Mouse (Mus musculus) CD4-positive, CD25-positive, alpha-beta regulatory T cell, adult 4 months (primary cell): ENCODE results near the gene Cubn. TPM values are rescaled to one million over a fixed set of nuclear protein-coding genes. Genes with fewer than 3 reads are reported as not detected.
A peak's percentile ranks its signal among the peaks of the same experiment; 100 is the strongest.

Source experiments
- ATAC-seq: one replicate; pipeline ENCODE4 v1.8.0; 2017
- polyA plus RNA-seq, 2 experiments: library from polyadenylated mRNA; unstranded; fragments of 100-300 nt; shearing (Covaris generic); gene quantifications; one replicate each; pipeline ENCODE4 v1.2.1; 2017

The Cubn gene
- polyA plus RNA-seq, 2 experiments from 2014 or later = 0.09 TPM; not detected in 1

DNA sequence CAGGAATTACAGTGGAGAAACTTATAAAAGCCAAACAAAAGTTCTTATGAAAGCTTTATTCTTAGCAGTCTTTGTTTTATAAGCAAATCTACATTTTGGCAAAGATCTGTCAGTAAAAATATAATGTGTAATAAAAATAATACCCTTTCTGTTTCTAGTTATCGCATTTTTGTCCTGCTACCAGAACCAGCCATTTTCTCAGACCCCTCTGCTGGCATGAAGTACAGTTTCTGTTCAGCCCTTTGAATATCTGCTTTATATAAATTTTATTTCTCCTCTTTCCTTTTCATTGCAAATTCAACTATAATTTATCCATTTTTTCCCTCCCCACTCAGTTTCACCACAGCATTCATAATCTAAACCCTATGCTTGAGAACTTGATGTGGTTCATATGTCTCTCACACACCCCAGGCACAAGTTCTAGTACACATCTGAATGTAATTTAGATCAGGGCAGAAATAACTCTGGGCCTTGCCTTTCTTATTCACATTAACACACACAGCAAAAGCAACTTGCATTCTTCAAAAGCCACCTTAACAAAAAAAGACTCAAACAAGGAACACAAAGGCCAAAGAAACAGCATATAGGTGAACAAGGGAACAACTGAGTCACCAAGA, 139.4 kb downstream of the Cubn start:
- ATAC-seq = no peak

- ATAC-seq = no peak
Measured at GRCm38 (mm10) chr2:13342325-13342926, 149.2 kb downstream of the Cubn start.

DNA sequence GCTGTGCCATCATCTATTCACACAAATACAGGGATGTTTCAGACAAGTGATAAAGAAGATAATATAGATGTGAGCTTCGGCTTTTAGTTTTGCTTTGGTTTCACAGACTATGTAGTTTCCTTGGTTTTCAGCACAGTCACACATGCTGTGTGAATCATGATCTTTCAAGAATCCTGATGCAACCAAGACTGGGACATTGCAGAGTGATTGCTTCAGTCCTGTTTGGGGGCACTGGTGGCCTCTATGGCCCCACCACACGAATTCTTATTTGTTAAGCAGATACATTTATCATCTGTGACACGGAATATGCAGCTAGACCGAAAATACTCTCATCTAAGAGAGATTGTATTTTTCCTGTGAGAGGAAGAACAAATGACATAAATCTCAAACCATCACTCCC, 156.2 kb downstream of the Cubn start:
- ATAC-seq = no peak

DNA sequence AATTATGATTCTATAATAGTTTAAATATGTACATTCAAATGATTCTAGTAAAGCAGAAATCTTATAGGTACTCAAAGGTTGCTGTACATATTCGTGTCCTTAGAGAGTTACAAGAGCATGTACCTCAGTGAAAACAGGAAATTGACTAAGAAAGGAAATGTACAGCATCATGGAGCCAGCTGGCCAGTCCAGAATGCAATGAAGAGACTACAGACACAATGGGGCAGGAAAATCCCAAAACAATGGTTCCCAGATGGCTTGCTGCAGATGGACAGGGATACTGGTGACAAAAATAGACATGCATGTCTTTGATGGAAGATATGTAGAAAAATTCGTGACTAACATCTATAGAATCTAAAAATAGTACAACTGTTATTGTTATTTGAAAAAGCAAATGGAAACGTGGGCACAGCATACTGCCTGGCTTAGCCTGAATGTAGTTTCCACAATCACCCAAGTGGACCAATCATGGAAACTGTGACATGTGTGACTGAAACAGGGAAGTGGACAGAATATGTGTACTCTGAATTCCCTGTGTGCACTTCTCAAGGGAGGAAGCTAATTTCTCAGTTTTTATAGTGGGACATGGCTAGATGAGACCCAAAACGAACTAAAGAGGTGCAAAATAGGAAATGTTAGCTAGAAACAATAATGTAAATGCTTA, 161.7 kb downstream of the Cubn start:
- no peak for ATAC-seq

DNA sequence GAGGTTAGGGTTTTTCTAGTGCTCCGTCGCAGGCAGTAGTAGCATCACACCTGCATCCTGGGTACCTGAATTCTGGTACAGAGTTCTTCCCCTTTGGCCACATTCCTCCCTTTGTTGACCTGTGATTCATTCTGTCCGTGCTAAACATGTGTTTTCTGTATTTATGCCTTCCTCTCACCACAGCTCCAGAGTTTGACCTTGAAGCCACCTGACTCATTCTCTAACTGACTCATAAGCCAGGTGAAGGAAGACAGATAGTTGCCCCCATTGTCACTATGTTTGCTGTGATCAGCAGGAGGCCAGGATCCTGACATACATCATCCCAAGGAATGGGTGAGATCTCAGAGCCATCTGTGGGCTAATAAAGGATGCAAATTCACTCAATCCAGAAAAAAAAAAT, 188.2 kb downstream of the Cubn start:
- ATAC-seq = no peak

DNA sequence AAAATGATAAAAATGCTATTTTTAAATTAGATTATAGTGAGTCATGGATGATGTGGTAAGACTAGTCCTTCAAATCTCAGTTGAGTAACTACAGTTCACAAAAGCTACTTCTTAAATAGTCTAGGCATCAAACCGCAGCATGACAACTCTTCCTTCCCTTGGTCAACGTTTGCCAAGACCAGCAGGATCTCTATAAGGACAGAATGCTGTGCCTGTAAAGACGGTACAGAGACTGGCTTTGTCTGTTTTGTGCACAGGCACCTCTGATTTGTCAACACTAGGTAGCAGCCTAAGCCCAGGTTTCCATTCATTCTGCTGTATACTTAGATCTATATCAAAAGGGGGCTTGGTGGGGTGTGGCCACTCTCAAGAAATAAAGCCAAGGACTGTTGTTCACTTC, 192.6 kb downstream of the Cubn start:
- ATAC-seq = peak; percentile 53

DNA sequence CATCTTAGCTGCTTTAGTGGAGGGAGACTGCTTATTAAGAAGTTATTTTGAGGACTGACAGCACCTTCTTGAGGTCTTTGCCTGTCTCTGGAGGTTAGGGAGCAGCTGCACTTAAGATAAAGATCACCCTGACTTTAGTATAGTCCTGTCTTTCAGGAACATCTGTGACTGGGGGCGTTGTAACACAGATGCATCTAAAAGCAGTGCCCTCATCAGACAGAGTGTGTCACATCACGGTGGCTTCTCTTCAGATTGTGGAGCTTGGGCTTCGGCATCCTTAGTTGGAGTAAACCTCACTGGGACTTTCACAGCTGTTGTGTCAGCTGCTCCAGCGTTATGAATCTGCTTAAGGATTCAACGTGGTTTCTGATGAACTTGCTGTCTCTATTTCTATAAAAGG, 193.9 kb downstream of the Cubn start:
- no peak for ATAC-seq

- peak; percentile 80 for ATAC-seq
Measured at GRCm38 (mm10) chr2:13290661-13291060, 201.0 kb downstream of the Cubn start.

DNA sequence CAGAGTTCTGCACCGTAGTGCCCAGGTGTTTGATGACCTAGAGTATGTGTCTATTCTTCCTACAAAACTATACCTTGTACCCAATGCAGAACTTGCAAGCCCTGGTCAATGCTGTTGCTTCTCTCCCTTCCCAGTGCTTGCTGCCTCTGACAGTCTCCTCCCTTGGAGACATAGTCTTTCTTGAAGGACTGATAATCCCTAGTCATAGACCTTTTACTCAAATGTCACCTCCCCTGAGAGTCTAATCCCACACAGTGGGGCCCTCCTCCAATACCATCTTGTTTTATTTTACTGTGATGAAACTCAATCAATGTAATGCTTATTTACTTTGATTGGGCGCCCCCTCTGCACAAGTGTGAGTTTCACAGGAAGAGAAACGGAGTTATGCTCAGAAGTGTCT, 201.5 kb downstream of the Cubn start:
- ATAC-seq = no peak

DNA sequence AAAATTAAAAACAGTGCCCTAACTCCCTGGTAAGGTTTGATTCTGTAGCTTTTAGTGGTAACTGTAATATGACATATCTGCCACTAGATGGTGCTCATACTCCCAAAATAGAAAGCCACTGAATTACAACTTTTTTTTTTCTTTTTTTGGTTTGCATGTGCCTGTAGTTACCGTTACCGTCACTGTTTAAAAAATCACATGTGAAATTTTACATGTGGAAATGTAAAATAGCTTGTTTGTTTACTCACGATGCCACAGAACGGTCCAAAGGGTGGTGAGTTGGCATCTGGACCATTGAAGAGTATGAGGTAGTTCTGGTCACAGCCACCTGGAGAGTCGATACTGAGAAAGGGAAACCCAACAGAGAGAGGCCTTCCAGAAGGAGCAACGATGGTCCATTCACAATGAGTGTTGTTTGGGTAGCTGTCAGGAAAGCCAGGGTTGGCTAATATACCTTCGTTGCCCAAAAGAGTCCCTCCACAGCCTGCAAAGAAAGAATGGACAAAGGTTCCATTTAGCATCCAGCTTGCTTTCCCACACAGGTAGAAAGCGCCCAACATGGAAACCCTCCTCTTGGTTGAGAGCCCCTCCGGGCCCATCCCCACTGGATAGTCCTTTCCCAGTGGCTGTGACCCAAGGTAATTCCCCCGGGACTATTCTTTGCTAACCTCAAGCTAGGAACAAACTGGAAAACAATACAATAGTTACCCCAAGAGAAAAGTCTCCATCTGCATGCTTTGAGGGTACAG, 213.3 kb downstream of the Cubn start:
- peak; percentile 80 for ATAC-seq

- ATAC-seq = no peak
Measured at GRCm38 (mm10) chr2:13275874-13276273, 215.7 kb downstream of the Cubn start.

GRCm38 (mm10) chr2:13271165-13271957, 220.3 kb downstream of the Cubn start, which contains the start of gene Rsu1:
Gene Rsu1 (minus strand): TSS chr2:13271415.
- peak; percentile 95 for ATAC-seq

- no peak for ATAC-seq
Measured at GRCm38 (mm10) chr2:13270736-13271135, 220.9 kb downstream of the Cubn start.

DNA sequence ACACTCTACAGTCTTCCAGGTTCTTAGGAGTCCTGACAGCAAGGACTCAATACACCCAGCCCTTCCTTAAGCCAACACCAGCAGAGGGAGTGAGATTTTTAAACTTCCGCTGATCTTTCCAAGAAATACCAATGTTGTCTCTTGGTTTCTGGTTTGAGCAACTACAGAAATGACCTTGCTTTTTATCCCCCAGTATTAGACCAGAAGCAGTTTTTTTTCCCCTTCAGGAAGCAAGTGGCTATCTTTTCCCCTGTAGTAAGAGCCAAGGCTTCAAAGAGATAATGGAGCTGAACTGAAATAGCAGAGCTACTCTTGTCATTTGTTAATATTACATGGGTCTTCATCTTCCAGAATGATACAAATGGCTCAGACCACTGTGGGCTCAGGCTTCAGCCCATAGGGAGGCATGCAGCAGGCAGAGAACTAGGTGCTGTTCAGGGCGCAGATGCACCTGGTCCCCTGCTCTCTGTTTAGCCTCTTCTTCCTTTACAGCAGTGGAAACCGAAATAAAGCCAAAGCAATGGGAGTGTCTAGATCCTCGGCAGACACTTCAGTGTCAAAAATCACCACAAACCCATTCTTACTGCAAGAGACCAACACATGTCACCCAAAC, 222.8 kb downstream of the Cubn start:
- no peak for ATAC-seq

DNA sequence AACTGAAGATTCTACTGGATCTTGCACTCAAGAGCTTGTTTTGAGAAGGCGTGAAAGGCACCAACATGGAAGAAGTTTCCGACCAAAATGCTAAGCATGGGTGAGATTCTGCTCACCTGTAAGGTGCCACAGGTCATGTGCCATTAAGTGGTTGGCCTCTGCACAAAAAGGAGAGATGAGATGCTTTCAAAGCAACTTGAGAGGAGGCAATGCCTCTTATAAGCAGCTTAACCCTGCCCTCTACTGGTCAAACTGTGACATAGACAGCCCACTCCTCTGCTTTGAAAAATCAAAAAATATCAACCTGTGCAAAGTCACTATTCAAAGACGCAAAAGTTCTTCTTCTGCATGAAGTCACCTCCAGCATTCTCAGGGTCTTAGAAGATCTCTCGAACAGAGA, 226.7 kb downstream of the Cubn start:
- peak; percentile 89 for ATAC-seq

DNA sequence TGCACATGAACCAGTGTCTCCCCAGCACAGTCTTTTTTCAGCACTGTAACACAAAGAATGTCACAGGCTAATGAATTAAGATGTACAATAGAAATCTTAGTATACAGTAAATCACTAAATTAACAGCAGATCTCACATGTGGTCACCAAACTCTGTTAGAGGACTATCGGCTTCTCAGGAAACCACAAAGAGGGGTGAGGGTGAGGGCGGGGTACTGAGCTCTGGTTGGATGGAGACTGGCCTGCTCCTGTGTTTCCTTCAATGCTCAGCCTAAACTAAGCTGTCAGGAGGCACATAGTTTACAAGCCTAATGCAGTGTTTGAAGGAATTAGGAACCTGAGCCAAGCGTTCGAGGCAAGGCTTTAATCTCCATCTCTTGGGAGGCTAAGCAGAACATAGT, 228.5 kb downstream of the Cubn start:
- no peak for ATAC-seq

- ATAC-seq = no peak
Measured at GRCm38 (mm10) chr2:13258606-13259005, 233.0 kb downstream of the Cubn start.

GRCm38 (mm10) chr2:13240711-13241110, 250.9 kb downstream of the Cubn start:
- no peak for ATAC-seq

GRCm38 (mm10) chr2:13237140-13237901, 254.3 kb downstream of the Cubn start:
- ATAC-seq = peak; percentile 53

DNA sequence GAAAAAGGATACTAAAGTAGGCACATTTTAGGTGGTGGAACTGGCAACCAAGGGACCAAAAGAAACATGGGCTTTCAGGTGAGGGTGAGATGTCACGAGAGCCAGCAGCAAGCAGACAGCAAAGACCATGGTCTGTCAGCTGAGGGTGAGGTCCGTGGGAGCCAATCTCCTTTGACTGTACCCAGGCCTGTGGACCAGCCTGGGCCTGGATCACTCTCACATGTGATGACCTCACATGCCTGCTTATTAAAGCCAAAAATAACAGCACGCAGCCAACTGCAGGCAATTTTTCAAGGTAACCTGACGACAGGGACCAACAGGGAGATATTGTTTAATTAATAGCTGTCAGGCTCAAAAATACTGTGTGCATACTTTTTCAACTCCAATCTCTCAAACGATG, 255.9 kb downstream of the Cubn start:
- no peak for ATAC-seq

GRCm38 (mm10) chr2:13234796-13235195, 256.8 kb downstream of the Cubn start:
- ATAC-seq = no peak
